Mouse (Mus musculus) stomach, adult 2 months (tissue): ENCODE results near the gene Tubb5. TPM values are rescaled to one million over a fixed set of nuclear protein-coding genes. Genes with fewer than 3 reads are reported as not detected.

ENCODE experiments used
- polyA plus RNA-seq: library from polyadenylated mRNA; depleted of rRNA; stranded (reverse); fragments of >200 nt; gene quantifications from 2 replicates; pipeline ENCODE4 v1.2.3, GENCODE M21; 2012; rRNA removed

The Tubb5 gene
- 102 and 111 TPM in 2 replicates for polyA plus RNA-seq

DNA sequence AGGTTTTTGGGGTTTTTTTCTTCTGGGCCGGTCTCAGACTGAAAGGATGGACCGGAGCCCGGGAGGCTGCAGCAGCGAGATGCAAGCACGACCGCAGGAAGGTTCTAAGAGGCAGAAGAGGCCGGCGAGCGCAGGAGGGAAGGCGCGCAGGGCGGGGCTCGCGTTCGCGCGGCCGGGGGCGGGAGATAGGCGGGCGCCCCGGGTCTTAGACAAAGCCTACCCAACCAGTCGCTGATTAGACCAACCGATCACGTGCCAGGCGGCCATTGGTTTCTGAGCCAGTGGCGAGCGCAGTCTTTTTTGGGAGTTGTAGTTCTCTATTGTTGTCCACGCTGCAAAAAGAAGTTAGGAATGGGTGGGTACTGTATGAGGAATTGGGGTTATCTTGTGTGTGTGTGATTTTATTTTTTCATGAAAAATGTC is at the start of gene Tubb5:
TSS of gene Tubb5 (minus strand) at position 185 of the 423 bp plus-strand sequence.

DNA sequence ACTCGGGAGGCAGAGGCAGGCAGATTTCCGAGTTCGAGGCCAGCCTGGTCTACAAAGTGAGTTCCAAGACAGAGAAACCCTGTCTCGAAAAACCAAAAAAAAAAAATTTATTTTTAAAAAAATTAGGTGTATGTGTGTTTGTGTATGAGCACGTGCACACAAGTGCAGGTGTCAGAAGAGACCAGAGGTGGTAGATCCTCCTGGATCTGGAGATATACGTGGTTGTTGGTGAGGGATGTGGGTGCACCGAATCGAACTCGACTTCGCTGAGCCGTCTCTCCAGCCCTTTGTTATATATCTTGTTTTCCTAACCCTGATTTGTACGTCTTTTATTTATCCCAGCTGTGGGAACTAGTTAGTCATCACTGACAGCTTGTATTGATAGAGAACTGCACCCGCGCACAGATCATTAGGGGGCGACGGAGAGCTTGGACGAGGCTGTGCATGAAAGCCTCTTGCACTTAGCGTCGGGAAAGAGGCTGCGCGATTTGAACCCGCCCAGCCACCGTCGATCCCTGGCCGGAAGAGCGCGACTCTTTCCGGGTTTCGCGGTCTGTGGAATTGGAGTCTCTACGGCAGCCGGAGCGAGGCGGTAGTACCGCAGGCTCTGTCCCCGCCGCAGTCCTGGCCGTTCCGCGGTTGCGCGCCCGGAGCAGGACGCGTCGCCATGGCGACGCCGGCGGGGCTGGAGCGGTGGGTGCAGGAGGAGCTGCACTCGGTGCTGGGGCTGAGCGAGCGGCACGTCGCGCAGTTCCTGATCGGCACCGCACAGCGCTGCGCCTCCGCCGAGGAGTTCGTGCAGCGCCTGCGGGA is 41.3 kb upstream of the Tubb5 start, which contains the start of gene Dhx16:
TSS of gene Dhx16 (plus strand) at position 575 of the 813 bp plus-strand sequence.

DNA sequence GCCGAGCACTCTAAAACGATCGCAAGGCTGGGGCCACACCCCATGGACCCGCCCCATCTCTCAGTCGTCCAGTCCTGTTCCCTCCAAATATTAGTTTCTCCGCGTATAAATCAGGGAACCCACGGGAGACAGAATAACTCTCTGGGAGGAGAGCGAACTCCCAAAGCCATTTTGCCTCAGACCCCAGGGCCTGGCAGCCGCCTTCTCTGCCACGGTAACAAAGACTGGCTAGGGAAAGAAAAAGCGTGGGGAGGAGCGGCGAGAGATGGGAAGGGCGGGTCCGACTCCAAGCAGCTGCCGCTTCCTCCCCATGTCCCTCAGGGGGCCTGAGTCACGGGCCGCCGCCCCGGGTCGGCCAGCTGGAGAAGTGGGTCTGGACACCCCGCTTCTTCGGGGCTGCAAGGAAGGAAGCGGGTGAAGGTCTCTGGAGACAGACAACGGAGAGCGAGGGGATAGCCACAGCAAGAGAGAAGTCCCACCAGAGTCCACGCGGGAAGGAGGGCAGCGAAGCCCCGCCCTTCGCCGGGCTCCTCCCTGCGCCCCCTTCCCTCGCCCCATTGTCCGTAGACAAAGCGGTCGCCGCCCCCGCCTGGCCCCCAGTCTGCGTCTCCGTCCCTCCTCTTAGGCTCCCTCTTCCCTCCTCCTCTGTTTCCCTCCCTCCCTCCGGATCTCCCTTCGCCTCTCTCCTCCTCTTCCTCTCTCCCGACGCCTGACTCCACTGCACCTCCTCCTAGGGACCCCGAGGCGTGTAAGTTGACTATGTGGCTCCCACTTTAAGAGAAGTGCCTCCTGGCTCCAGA is 27.6 kb upstream of the Tubb5 start, which contains the start of gene Ppp1r18:
TSS of gene Ppp1r18 (plus strand) at position 113 of the 800 bp plus-strand sequence.

DNA sequence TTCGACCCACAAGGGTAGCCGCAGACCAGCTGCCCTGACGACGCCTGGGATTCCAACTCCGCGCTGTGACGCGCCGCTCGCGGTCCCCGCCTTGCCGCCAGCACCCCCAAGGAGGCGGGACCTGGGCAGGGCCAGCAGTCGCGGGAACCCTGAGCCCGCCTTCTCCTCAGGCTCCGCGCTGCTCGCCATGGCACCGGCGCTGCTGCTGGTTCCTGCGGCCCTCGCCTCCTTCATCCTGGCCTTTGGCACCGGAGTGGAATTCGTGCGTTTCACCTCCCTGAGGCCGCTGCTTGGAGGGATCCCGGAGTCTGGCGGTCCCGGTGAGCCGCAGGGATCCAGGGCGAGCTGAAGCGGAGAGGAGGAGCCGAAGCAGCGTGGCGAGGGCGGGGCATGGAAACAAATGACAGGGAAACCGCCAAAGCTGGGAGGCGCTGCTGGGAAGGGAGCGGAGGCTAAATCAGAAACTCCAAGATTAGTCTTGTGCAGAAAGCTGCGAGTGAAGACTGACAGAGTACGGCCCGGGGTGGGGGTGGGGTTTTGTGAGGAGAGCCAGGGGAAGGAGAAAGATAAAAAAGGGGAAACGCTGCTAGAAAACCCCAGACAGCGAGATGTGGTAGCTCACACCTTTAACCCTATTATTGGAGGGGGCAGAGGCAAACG is 23.2 kb upstream of the Tubb5 start, which contains the start of gene Nrm:
TSS of gene Nrm (plus strand) at position 121 of the 660 bp plus-strand sequence.

DNA sequence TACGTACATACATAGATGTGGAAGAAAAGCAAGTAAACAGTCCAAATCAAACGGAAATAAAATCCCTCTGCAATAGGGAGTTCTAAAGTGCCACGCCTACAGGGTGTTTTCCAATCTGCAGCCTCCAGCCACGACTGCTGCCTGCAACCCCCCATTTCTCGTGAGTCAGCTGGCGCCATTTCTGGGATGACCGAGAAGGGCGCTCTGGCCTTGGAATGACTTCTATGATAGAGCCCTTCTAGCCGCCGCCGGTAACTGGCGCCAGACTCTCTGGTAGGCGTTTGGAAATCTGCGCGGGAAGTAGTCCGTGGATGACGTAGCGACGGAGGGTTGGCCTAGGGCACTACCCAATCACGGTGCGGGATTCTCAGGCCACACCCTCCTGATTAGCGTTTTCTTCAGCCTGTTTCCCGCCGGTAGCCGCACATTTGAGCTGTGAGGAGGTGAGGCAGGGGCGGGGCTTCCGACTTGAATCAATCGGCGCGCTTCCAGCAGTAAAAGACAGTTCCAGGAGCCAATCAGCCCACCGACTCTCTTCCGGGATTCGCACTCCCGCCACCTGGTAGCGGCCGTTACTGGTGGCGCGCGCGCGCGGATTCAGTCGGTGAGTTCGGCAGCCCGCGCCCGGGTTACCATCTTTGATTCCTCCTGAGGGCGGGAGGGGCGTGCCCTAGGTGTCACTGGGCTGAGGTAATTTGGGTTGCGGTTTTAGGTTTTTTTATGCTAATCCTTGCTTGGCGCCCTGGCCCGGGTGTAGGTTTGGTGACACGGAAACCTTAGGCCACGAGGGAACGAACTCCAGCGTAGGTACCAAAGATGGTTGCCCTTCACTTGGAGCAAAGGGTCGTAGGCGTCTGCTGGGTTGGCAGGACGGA is 3.2 kb upstream of the Tubb5 start, which contains the start of gene Mdc1:
TSS of gene Mdc1 (plus strand) at position 440 of the 875 bp plus-strand sequence.

DNA sequence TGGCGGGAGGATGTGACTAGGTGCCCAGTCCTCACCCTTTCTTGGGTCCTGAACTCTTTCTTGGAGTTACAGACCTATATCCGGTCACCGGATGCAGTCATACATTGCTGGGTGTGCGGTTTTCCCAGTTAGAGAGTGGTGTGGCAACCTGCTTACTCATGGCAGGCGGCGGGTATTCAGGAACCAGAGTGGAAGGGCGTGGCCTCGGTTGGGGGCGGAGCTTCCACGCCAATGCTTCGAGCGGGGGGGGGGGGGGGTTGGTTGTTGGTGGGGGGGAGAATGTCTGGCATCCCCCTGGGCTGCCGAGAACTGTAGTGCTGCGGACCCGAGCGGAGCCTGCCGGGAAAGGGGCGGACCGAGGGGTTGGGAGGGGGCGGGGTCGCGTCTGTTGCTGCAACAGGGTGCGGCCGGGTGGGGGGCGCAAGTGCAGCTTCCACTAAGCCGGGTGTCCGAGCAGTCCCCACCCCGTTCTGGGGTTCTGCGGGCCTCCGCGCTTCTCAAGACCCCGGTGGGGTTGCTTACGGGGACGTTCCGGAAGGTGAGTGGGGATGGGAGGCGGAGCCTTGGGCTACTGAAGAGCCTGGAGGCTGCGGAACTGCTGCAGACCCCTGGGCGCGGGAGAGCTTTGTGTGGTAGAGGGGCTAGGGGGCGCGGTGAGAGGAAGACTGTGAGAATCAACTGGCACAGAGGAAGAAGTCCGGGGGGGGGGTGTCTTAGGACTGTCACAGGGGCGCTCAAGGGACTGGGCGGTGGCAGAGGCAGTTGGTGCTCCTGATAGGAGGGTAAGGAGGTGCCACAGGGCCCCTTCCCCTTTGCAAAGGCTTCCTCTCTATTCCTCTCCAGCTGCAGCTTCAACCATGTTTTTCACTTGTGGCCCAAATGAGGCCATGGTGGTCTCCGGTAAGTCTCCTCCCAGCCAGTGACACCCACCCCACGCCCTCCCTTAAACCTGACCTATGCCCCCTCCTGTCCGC is 14.9 kb downstream of the Tubb5 start, which contains the start of gene Flot1:
TSS of gene Flot1 (plus strand) at position 267 of the 974 bp plus-strand sequence.

DNA sequence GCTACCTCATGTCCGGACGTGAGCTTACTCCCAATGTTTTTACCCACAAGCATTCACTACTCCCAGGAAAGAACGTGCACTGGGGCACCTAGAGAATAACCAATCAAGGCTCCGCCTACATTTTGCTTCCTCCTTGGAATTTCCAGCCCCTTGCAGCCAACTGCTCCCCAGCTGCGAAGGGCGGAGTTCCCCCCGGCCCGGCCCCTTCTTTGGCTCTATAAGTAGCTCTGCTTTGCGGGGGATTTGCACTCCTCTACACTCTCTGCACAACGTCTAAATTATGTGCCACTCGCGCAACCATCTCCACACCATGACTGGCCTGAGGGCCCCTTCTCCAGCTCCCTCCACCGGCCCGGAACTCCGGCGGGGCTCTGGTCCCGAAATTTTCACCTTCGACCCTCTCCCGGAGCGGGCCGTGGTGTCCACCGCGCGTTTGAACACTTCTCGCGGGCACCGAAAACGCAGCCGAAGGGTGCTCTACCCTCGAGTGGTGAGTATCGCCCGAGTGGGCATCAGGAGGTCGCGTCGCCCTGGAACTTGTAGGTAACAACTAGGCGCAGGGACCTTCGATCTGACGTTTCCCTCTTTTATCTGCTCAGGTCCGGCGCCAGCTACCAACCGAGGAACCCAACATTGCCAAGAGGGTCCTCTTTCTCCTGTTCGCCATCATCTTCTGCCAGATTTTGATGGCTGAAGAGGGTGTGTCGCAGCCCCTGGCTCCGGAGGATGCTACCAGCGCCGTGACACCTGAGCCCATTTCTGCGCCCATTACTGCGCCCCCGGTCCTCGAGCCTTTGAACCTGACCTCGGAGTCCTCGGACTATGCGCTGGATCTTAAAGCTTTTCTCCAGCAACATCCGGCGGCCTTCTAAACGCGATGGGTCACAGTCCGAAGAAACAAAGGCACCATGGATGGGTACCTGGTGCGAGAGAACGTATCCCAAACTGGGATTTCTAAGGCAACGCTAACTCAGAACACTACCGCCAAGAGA is 16.4 kb downstream of the Tubb5 start, which contains the start of gene Ier3:
TSS of gene Ier3 (plus strand) at position 246 of the 992 bp plus-strand sequence.

Other genes starting within 250 kb of the Tubb5 start
- 5.6 and 7.7 TPM in 2 replicates for gene Sfta2, start 236.8 kb downstream of the Tubb5 start, polyA plus RNA-seq
- 0.09 and 0.10 TPM in 2 replicates for gene Gm9573, start 211.7 kb downstream of the Tubb5 start, polyA plus RNA-seq
- gene Mucl3, start 194.6 kb downstream of the Tubb5 start, polyA plus RNA-seq = 579 and 593 TPM in 2 replicates
- 68.1 and 72.0 TPM in 2 replicates for gene Vars2, start 170.7 kb downstream of the Tubb5 start, polyA plus RNA-seq
- gene Gtf2h4, start 164.6 kb downstream of the Tubb5 start, polyA plus RNA-seq = 10.7 and 12.3 TPM in 2 replicates
- gene Ddr1, start 133.7 kb downstream of the Tubb5 start, polyA plus RNA-seq = 58.9 and 65.6 TPM in 2 replicates
- 23.9 and 30.3 TPM in 2 replicates for gene Ier3, start 16.6 kb downstream of the Tubb5 start, polyA plus RNA-seq
- gene Flot1, start 15.1 kb downstream of the Tubb5 start, polyA plus RNA-seq = 22.0 and 23.0 TPM in 2 replicates
- 1.1 and 2.2 TPM in 2 replicates for gene Mdc1, start 3.2 kb upstream of the Tubb5 start, polyA plus RNA-seq
- gene Nrm, start 23.0 kb upstream of the Tubb5 start, polyA plus RNA-seq = 9.1 and 10.5 TPM in 2 replicates
- gene Ppp1r18, start 27.3 kb upstream of the Tubb5 start, polyA plus RNA-seq = 12.3 and 16.8 TPM in 2 replicates
- 20.6 and 21.0 TPM in 2 replicates for gene Dhx16, start 41.5 kb upstream of the Tubb5 start, polyA plus RNA-seq
- gene 2310061I04Rik, start 59.1 kb upstream of the Tubb5 start, polyA plus RNA-seq = 53.9 and 85.6 TPM in 2 replicates
- 22.6 and 22.8 TPM in 2 replicates for gene Atat1, start 71.8 kb upstream of the Tubb5 start, polyA plus RNA-seq
- gene Mrps18b, start 78.1 kb upstream of the Tubb5 start, polyA plus RNA-seq = 38.4 and 50.2 TPM in 2 replicates
- gene Ppp1r10, start 78.1 kb upstream of the Tubb5 start, polyA plus RNA-seq = 13.8 and 14.0 TPM in 2 replicates
- gene Abcf1, start 131.5 kb upstream of the Tubb5 start, polyA plus RNA-seq = 39.1 and 41.5 TPM in 2 replicates
- gene Gnl1, start 141.5 kb upstream of the Tubb5 start, polyA plus RNA-seq = 9.6 and 12.7 TPM in 2 replicates
- 6.3 and 6.9 TPM in 2 replicates for gene Prr3, start 141.9 kb upstream of the Tubb5 start, polyA plus RNA-seq
- gene H2-T24, start 182.3 kb upstream of the Tubb5 start, polyA plus RNA-seq = 0.18 and 0.83 TPM in 2 replicates
- 60.2 and 70.8 TPM in 2 replicates for gene H2-T23, start 194.5 kb upstream of the Tubb5 start, polyA plus RNA-seq
- 13.8 and 15.3 TPM in 2 replicates for gene H2-T22, start 204.4 kb upstream of the Tubb5 start, polyA plus RNA-seq
- gene Gm6034, start 204.7 kb upstream of the Tubb5 start, polyA plus RNA-seq = 0.05 and 0.11 TPM in 2 replicates
- 0.05 TPM in 1 of 2 replicates, not detected in the other for gene Gm11127, start 220.1 kb upstream of the Tubb5 start, polyA plus RNA-seq